Mouse (Mus musculus): ENCODE measurements around the gene Maf. TPM values are rescaled to one million over a fixed set of nuclear protein-coding genes. Genes with fewer than 3 reads are reported as not detected.
A peak's percentile ranks its signal among the peaks of the same experiment; 100 is the strongest.

Maf gene
- total RNA-seq, 4 experiments from 2014 or later: 19.8 to 22.1 (median 20.9) TPM

DNA sequence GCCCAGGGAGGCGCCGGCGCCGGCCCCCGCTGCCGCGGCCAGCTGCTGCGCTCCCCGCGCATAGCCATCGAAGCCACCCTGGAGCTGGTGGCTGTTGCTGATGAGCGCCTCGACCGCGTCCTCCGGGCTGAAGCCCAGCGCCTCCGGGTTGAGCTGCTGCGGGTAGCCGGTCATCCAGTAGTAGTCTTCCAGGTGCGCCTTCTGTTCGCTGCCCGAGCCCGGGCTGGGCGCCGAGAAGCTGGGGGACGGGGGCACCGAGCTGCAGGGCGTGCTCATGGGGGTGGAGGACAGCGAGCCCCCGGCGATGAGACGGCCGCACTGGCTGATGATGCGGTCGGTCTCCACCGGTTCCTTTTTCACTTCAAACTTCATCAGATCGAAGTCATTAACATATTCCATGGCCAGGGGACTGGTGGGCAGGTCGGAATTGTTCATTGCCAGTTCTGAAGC is 1.2 kb downstream of the Maf start:
- no peak for DNase-seq (ENCODE audit: low spot score in 2 of 2)

DNA sequence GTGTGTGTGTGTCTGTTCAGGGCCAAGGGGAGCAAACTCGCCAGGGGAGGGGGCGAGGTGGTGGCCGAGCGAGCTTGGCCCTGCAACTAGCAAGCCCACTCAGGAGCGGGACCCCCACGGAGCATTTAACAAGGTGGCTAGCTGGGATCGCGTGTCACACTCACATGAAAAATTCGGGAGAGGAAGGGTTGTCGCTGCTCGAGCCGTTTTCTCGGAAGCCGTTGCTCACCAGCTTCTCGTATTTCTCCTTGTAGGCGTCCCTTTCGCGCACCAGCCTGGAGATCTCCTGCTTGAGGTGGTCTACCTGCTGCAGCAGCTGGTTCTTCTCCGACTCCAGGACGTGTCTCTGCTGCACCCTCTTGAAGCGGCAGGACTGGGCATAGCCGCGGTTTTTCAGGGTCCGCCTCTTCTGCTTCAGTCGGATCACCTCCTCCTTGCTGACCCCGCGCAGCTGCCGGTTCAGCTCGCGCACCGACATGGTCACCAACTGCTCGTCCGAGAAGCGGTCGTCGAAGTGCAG is 1.9 kb downstream of the Maf start:
- peak; percentile 25 to 28 for DNase-seq (ENCODE audit: low spot score in 2 of 2)

DNA sequence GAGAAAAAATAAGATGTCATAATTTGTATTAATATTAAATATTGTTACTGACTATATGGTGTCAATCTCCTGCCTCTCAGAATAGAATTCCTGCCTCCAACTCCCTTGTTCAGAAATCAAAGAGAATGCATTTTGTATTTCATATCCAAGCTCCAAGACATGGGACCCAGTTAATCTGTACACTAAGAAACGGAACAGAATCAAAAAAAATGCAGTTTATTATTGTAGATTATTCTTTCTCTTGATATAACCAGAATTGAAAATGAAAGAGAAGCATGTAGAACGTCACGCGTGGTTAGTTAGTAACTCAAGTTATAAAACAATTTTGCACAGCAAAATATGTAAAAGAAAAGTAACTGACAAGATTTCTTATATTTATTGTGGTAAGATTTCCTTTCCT is 4.5 kb downstream of the Maf start:
- DNase-seq (ENCODE audit: low spot score in 2 of 2): no peak

DNA sequence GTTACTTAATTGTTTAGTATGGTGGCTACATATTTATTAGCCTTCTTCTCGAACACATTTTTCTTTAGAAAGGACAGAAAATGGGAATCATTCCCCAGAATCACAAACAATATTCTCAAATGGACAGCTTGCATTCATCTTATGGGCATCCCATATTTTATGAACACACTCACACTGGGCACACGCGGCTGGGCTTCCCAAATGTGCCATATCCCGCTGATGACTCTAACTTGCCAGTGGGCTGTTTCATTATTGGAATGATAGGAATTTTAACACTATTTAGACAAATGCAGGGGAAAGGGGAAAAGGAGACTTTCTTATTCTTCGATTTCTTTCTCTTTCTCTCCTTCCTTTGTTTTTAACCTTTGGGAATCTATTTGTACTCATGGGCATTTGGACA is 6.6 kb downstream of the Maf start:
- no peak for DNase-seq (ENCODE audit: low spot score in 2 of 2)

DNA sequence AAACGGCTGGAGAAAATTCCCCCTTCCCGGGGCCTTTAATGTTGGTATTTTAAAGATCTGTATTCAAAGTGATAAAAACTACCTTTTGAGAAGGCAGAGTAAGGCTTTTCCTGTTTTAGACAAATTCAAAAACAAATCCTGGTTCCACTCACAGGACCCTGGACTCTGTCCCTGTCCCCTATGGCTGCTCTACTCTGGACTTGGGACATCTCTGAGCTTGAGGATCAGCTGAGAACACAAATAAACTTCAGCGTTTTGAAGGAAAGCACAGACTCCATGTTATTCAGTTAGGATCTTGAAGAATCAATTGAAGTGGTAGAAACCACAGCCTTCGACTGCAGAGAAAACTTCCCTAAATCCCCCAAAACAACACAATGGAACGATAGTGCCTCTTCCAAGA is 8.4 kb downstream of the Maf start:
- no peak for DNase-seq (ENCODE audit: low spot score in 2 of 2)

DNA sequence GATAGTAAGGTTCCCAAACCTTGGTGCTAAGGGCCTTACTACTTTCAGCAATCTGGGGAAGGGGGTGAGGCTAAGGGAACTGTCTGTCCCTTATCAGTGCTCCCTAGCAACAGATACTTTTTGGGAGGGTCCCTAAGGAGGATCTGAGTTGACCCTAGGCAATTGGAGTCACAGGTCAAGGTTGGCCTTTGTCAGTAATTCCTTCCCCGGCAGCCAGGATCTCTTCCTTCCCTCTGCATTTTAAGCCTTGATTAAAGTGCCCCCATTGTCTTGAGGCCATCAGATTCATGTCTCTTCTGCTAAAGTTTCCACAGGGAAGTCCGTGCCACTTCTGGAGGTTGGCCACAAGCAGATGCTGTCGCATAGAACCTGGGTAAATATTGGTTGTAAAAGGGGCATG is 10.2 kb downstream of the Maf start:
- no peak for DNase-seq (ENCODE audit: low spot score in 2 of 2)

DNA sequence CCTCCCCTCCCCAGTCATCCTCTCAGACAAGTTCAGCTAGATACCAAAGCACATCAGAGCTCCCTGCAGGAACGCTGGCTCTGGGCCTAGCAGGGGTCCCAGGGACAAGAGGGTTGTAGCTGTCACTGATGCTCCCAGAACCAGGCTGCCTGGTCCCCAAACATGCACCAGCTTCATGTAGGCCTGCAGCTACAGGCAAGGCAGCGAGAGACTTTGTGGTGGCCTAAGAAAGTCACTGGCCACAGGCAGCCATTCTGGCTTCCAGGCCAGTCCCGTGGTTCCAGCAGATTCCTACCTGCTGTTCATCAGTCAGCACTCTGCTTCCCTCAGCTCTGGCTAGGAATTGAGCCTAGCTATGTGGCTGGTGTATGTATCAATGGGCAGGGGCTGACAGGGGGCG is 10.9 kb downstream of the Maf start:
- no peak for DNase-seq (ENCODE audit: low spot score in 2 of 2)

DNA sequence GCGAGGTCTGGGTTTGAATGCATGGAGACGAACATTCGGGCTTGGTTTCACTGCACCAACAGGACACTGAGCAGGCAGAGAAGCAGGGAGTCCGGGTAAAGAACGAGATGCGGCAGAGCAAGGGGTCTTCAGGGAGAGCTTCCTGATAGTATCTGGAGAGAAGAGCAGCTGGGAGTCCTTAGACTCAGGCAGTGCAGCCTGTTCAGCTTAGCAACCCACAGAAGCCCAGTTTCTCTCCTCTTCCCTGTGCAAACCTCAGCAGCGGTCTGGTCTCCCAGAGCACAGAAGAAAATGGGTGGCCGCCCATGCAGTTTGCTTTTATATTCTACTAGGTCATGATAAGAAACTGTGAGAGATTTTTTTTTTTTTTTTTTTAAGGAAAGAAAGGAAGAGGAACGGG is 20.2 kb downstream of the Maf start:
- DNase-seq (ENCODE audit: low spot score in 2 of 2): no peak

DNA sequence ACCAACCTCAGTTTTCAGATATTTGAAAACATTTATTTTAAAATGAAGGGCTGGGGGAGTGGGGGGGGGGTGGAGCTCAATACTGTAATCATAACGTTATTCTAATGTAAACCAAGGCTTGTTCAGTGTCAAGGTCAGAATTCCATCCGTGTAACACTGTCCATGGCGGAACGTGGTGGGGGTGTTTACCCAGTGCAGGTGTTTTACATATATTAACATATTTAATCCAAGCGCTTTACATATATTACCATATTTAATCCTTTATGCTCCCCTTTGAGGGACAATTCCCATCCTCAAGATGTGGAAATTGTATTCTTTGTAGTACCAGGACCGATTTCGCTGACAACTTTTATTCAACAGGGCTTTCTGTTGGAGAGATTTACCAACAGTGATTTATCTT is 24.3 kb downstream of the Maf start:
- no peak for DNase-seq (ENCODE audit: low spot score in 2 of 2)

DNA sequence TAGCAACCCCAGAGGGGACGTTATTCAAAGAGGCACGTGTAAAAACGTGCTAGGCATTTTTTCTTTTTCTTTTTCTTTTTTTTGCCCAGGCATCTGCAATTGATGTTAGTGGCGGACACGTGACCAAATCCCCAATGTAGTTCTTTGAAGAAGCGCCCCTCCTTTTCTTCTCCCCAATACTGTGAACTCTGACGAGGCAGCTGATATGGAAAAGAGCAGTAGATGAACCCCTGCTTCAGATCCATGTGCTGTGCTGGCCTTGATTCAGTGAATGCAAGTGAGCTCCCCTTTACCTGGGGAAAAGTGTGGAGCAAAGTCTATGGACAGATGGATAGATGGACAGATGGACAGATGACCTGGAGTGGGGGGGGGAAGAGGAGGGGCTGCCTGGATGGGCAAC is 28.1 kb downstream of the Maf start:
- DNase-seq (ENCODE audit: low spot score in 2 of 2): no peak

DNA sequence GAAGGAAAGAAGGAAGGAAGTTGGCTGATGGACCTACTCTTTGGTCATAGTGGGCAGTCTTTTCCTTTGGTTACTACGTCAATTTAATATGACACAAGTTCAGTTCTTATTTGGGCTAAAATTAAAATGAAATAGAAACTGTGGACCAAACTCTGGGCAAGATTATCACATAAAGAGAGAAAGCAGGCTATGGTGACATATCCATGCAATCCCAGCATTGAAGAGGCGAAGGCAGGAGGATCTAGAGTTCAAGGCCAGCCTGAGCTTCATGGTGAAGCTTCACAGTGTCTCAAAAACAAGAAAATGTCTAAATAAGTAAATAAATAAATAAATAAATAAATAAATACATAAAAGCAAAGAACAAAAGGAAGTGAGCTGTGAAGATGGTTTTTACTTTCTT is 42.7 kb downstream of the Maf start:
- no peak for DNase-seq (ENCODE audit: low spot score in 2 of 2)

DNA sequence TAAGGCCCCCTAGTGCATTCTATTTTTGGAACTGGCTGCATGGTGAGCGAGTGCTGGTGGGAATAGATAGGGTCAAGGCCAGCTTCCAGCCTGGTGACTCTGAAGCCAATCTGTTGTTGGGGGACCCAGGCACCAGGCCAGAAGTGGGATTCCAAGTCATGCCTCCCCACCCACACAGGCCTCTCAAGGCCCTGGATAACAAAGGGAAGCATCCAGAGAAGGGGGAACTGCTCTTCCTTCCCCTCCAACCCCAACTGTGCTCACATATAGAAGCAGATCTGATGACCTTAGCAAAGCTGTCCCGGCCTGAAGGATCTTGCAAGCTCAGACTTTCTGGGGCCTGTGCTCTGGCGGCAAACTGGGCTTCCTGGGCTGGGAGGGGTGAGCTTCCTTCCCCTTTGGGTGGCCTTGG is 57.5 kb downstream of the Maf start:
- peak in 1 of 2 experiments; percentile 17 for DNase-seq (ENCODE audit: low spot score in 2 of 2)

DNA sequence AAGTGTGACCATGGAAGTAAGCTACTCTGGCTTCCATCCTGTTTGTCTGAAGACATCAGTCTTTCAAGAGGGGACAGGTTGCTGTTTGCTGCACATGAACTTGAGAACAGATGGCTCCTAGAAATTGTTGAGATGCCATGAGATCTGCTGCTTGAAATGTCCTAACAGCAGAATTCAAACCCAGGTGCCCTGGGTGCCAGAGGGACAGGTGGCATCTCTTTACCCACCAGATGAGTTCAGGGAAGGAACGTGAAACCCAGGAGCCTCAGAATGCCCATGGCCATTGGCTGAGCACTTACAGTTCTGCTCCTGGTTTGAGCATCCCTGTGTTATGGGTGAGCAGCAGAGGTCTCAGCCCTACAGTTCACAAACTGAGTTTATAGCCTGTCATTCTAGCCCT is 62.5 kb downstream of the Maf start:
- no peak for DNase-seq (ENCODE audit: low spot score in 2 of 2)

DNA sequence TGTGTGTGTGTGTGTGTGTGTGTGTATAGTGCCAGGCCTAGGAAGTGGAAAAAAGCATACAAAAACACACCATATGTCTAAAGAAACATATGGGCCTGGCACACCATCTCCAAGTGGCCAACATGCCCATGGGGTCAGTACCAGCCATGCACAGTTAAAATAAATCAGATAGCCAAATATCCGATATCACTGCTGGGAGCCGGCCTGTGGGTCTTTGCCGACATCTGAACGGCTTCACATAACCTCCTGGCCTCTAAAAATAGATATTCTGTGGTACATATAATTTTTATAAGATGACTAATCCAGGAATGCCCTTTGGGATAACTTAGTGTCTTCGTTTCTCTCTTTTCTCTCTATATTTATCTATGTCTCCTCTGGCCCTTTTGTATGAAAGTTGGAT is 65.7 kb downstream of the Maf start:
- no peak for DNase-seq (ENCODE audit: low spot score in 2 of 2)

DNA sequence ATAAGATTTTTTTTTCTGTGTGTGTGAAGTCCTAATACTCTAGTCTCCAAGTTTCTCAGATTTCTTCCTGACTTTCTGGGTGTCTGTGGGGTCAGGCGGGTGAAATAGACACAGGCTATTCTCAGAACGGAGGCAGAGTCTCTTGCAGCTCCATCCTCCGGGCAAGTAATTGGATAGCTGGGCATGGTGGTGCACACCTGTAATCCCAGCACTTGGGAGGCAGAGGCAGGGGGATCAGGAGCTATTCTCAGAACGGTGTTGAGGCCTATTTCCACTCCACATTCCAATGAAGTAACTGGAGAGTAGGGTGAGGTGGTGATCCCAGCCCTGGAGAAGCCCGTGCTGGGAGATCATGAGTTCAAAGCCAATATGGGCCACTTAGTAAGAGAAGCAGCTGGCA is 67.6 kb downstream of the Maf start:
- DNase-seq (ENCODE audit: low spot score in 2 of 2): no peak

DNA sequence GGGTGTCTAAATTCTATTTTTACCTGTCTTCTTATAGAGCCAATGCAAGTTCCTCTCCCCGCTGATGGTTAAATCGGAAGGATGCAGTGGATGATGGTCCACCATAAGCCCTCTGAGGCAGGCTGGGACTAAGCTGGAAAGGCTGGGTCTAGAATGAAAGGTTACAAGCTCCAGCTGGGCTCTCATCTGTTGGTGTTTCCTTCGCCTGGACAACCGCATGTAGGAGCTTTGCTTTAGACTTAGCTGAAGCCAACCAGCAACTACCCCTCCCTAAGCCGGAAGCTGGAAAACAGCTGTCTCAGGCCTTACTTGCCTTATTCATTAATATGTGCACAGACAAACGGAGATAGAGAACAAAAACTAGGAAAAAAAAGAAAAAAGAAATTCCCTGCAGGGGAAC is 70.8 kb downstream of the Maf start:
- DNase-seq (ENCODE audit: low spot score in 2 of 2): no peak
